Mouse (Mus musculus) left cerebral cortex, adult 2 months (tissue): ENCODE results near the gene Olfr1270. TPM values are rescaled to one million over a fixed set of nuclear protein-coding genes. Genes with fewer than 3 reads are reported as not detected.
"Not testable (repeated sequence)": the region's sequence is repeated elsewhere in the genome, so short reads cannot be mapped to it uniquely, and the experiment has no call there.

Source experiments
- DNase-seq, 2 experiments: peaks; one replicate each; pipeline ENCODE4 v3.0.0; 2021 to 2022; ENCODE audit warnings: low spot score in 2 of 2, mixed read lengths in 1 of 2; ENCODE audit errors: extremely low spot score in 1 of 2
- H3K27ac ChIP-seq: fragments of 200-600 bp; 2 replicates; pipeline ENCODE4 v1.8.1; 2022
- H3K4me3 ChIP-seq: fragments of 200-600 bp; 2 replicates; pipeline ENCODE4 v1.8.1; 2022
- CTCF ChIP-seq: fragments of 200-600 bp; IDR thresholded peaks from 2 replicates; pipeline ENCODE4 v1.8.1; 2022; ENCODE audit warnings: antibody characterized with exemption, mild to moderate bottlenecking, moderate library complexity
- intact Hi-C: fragments of 180-260 bp; cut with DNase I; formaldehyde crosslinking; loops from one replicate; pipeline ENCODE4 v1.15.1; 2025
- long read RNA-seq, 2 experiments: library from polyadenylated mRNA; stranded (forward); transcript quantifications; one replicate each; pipeline ENCODE4 v2.0.0; 2021; ENCODE audit warnings: borderline mapping rate in 2 of 2
- total RNA-seq, 2 experiments: library from RNA; stranded (reverse); gene quantifications; 2 replicates each; pipeline ENCODE4 v1.2.3; 2021

The Olfr1270 gene
- not detected for total RNA-seq
- long read RNA-seq, experiment 1: 0 reads
- long read RNA-seq, experiment 2: 0 reads

- H3K4me3 ChIP-seq: no peak within 1 kb of the TSS
- intact Hi-C loops: no loop called here
- H3K27ac ChIP-seq: no peak within 1 kb of the TSS
- TF ChIP-seq CTCF: no peak
- DNase-seq: no peak
These were observed at the start of gene Olfr1270 for GRCm38 (mm10) chr2:90152991-90153390. TSS of gene Olfr1270 (minus strand) at chr2:90153091.

GRCm38 (mm10) chr2:90199606-90200005, 46.7 kb upstream of the Olfr1270 start:
- intact Hi-C loops, H3K27ac ChIP-seq, DNase-seq, H3K4me3 ChIP-seq: not testable (repeated sequence)

- H3K4me3 ChIP-seq, DNase-seq, H3K27ac ChIP-seq, intact Hi-C loops: not testable (repeated sequence)
These were observed 42.4 kb upstream of the Olfr1270 start for GRCm38 (mm10) chr2:90195285-90195684.

DNA sequence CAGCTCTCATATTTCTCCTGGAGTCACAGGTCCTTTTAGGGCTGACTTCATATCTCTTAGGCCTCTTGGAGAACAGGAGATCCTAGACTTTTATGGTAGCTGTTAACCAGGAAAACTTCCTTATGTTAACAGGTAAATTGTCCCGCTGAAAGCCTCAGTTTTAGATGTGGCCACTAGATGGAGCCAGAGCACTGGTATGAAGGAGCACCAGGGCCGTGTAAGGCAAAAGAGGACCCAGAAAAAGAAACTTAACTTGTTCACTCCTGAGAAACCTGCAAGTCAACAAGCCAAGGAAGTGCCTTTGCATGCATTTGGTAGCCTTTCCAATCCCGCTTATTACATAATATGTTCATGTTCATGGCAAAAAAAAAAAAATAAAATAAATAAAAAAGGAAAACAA, 41.9 kb upstream of the Olfr1270 start:
- H3K27ac ChIP-seq, H3K4me3 ChIP-seq, intact Hi-C loops, DNase-seq: not testable (repeated sequence)

DNA sequence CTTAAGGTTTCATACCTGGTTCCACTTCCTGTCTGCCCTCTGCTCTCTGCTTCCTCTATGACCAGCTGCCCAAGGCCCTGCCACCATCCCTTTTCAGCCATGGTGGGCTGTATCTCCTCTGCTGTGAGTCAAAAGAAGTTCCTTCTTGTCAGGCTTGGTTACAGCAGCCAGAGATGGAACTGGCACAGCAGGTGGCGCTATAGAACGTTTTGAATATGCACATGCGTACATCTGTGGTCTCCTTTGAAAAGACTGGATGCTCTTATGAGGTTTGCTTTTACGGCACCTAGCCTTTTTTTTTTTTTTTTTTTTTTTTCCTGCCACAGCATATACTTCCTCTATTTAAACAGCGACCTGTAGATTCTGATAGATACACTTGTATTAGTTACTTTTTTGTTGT, 34.2 kb upstream of the Olfr1270 start:
- intact Hi-C loops, H3K27ac ChIP-seq, DNase-seq, H3K4me3 ChIP-seq: not testable (repeated sequence)

DNA sequence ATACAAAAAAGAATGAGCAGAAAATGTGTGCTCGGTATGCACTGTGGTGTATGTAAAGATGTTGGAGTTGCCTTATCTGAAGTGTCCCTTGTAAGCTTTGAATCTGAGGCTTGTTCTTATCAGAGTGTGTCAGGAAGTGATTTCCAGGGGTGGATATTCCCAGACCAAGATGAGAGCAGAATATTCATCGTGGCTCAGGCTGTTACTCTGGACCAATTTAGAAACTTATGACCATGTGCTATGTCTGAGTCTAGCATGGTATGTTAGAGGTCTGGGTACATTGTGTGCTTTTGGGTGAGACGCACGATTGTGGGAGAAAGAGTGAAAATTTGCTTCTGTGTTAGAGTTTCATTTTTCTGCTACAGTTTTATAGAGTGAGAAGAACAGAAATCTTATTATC, 33.2 kb upstream of the Olfr1270 start:
- DNase-seq, H3K27ac ChIP-seq, H3K4me3 ChIP-seq, intact Hi-C loops: not testable (repeated sequence)

GRCm38 (mm10) chr2:90153916-90154315, 1.0 kb upstream of the Olfr1270 start:
- no peak for DNase-seq
- intact Hi-C loops: no loop called here
- no peak for TF ChIP-seq CTCF
- H3K4me3 ChIP-seq: no peak overlapping the region
- H3K27ac ChIP-seq: no peak overlapping the region

- intact Hi-C loops: no loop called here
- no peak for DNase-seq
- TF ChIP-seq CTCF: no peak
- Histone ChIP-seq H3K27ac (no peak within 1 kb of the TSS), H3K4me3 (no peak within 1 kb of the TSS)
These were observed 10.7 kb downstream of the Olfr1270 start, which contains the start of gene Olfr32 for GRCm38 (mm10) chr2:90142196-90142595. TSS of gene Olfr32 (minus strand) at chr2:90142296.

DNA sequence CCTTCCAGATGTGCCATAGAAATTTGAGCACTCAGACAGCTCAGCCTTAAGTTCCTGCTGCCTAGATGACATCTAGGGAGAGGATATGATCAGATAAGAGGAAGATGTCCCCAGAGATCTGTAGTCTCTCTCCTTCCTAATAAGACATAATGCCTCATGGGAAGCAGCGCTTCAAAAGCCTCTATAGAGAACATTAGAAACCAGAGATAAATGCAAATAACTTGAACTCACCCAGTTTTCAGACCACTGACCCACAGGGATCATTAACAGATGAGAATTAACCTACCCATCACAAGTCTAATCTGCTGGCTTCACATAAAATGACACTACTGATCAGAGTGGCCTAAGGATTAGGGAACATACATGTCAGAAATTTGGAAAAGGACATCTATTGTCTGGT, 31.6 kb downstream of the Olfr1270 start, which contains the start of gene Olfr1269:
Gene Olfr1269 (minus strand): TSS at position 101 of the 400 bp plus-strand sequence.
- H3K4me3 ChIP-seq: no peak within 1 kb of the TSS
- no peak within 1 kb of the TSS for H3K27ac ChIP-seq
- no peak for DNase-seq
- intact Hi-C loops: no loop called here
- no peak for TF ChIP-seq CTCF

Other genes starting within 250 kb of the Olfr1270 start
- gene Olfr1258, start 225.8 kb downstream of the Olfr1270 start, total RNA-seq: not detected
- gene Olfr1259, start 204.4 kb downstream of the Olfr1270 start, total RNA-seq: not detected
- gene Olfr1260, start 178.8 kb downstream of the Olfr1270 start, total RNA-seq: not detected
- not detected for gene Olfr1261, start 161.9 kb downstream of the Olfr1270 start, total RNA-seq
- not detected for gene Olfr1262, start 152.9 kb downstream of the Olfr1270 start, total RNA-seq
- gene Olfr1263, start 141.0 kb downstream of the Olfr1270 start, total RNA-seq: not detected
- not detected for gene Olfr1264, start 127.5 kb downstream of the Olfr1270 start, total RNA-seq
- gene Olfr1265, start 117.8 kb downstream of the Olfr1270 start, total RNA-seq: not detected
- not detected for gene Olfr140, start 89.5 kb downstream of the Olfr1270 start, total RNA-seq
- gene Olfr1269, start 31.7 kb downstream of the Olfr1270 start, total RNA-seq: not detected
- not detected for gene Olfr32, start 10.8 kb downstream of the Olfr1270 start, total RNA-seq
- gene Olfr1506, start 71.4 kb upstream of the Olfr1270 start, total RNA-seq: under 1 TPM; 0.14 TPM
- gene Olfr142, start 104.5 kb upstream of the Olfr1270 start, total RNA-seq: not detected
- not detected for gene Olfr1271, start 117.9 kb upstream of the Olfr1270 start, total RNA-seq
- not detected for gene Olfr1272, start 139.8 kb upstream of the Olfr1270 start, total RNA-seq
- gene Gm13769, start 169.1 kb upstream of the Olfr1270 start, total RNA-seq: under 1 TPM in 1 of 2 experiments, not detected in 1; 0.18 TPM
- gene Olfr1274-ps, start 245.6 kb upstream of the Olfr1270 start, total RNA-seq: not detected